Mouse (Mus musculus): Measurements from ENCODE around the gene Mapkbp1. TPM values are rescaled to one million over a fixed set of nuclear protein-coding genes. Genes with fewer than 3 reads are reported as not detected.

The Mapkbp1 gene
- polyA plus RNA-seq, 1 experiment from 2014 or later, result 3.8 TPM

DNA sequence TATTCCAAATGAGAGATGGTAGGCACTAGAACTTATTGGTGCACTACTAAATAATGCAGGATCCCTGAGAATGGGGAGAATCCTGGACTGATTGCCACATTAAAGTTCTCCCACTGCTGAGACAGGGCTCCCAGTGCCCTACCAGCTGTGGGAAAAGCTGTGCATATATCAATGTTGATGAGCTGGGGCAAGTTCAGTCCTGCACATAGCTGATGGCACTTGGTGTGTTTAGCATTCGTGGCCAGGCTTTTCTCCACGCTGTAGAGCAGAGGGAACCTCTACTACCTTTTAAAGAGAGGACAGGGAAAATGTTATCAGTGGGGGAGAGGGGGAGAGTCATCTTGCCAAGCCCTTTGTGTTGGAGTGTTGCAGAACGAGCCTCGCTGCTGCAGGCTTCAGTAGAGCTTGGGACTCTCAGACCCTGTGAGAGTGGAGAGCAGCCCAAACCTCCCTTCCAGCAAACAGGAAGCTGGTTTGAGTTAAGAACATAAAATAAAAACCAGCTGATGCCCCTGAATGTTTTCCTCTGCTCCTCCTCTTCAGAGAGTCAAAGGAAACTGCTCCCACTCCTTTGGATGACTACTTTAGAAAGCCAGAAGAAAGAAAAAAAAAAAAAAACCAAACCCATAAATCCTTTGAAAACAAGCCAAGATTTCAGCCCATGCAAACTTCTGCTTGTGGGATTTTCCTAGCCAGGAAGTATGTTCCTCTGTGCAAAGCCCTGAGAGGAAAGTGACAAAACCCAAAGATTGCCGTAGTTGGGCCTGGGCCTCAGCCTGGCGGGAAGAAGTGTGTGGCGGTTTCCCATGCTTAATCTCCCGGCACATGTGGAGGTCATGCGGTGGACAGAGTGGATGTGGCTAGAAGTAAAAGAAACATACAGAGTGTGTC lies 23.1 kb downstream of the Mapkbp1 start:
- 32% methylated on average over 9 of the region's 9 CpGs for WGBS (ENCODE audit: missing documents)
- Histone ChIP-seq H3K36me3 (ENCODE audit: inconsistent target) (no peaks in the 10 kb centered on the region), H3K27ac (0 out of 2 replicates have a peak overlapping the region, but pooled peaks have one; percentile 2), H3K79me2 (ENCODE audit: inconsistent target) (no peaks in the 10 kb centered on the region), H3K4me3 (ENCODE audit: inconsistent target) (no peak overlapping the region)

DNA sequence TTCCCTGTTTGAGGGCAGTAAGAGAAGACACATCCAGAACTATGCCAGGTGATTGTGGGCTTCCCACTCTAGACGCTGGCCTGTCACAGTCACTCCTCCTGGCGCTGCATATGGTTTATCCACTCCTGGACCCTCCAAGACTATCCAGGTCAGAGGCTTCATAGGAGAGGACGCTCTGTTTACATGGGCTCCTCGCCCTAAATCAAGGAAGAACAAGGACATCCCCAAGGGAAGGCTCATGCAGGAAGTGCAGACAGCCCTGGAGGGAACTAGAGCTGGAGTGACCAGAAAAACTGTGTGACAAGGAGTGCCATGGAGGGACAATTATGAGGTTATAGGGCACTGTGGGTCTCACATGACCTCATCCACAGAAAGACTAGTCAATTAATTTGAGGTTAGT lies 24.9 kb downstream of the Mapkbp1 start:
- H3K79me2 ChIP-seq (ENCODE audit: inconsistent target), result no peaks in the 10 kb centered on the region
- no peak overlapping the region for H3K27ac ChIP-seq
- H3K36me3 ChIP-seq (ENCODE audit: inconsistent target), result no peaks in the 10 kb centered on the region
- WGBS (ENCODE audit: missing documents), result 97% methylated on average over 4 of the region's 4 CpGs
- H3K4me3 ChIP-seq (ENCODE audit: inconsistent target), result no peak overlapping the region

DNA sequence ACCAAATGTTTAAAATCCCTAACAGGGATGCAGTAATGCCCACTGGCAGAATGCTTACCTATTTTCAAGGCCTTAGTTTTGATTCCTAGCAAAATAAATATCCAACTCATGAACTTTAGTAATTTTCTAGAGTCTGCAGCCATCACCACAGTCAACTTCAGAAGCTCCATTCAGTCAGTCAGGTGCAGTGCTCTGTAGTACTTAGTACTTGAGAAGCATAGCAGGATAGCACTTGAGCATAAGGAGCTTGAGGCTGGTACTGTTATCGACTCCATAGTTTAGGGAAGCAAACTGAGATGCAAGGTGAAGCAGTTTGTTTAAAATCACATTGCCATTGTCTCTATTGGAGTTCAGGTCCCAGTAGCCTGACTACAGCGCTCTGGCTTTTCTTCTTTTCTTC lies 27.2 kb downstream of the Mapkbp1 start:
- Histone ChIP-seq H3K79me2 (ENCODE audit: inconsistent target) (no peaks in the 10 kb centered on the region), H3K36me3 (ENCODE audit: inconsistent target) (no peaks in the 10 kb centered on the region), H3K4me3 (ENCODE audit: inconsistent target) (no peak overlapping the region), H3K27ac (no peak overlapping the region)
- 100% methylated on average over 2 of the region's 2 CpGs for WGBS (ENCODE audit: missing documents)

DNA sequence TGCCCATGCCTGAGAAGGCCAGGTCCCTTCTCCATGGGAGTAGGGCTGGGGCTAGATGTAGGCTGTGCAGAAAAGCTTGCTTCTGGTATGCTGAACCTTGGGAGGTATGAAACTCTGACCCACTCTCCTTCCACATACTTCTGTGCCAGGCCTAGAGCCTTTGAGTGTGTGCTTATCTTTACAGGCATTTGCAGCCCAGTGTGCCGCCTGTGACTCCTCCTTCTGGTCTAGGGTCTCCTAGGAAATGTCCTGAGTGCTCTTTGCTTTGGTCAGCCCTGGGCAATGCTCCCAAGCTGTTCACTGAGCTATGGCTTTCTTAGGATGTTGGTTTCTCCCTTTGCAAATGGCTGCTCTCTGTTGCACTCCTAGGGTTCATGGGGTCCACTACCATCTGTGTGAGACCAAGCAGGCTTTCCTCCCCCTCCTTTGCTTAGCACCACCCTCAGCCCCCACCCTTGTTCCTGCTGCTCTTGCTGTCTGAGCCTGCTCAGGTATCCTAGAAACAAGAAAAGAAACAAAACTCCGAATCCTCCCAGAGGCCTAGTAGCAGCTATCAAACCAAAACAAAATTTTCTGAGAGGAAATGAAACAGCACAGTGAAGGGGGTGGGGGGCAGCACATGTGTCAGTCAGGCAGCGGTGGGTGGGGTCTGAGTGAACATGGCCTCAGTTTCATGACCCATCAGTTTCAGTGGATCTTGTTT lies 28.5 kb downstream of the Mapkbp1 start:
- WGBS (ENCODE audit: missing documents), result 83% methylated on average over 3 of the region's 3 CpGs
- Histone ChIP-seq H3K27ac (no peak overlapping the region), H3K4me3 (ENCODE audit: inconsistent target) (no peak overlapping the region), H3K36me3 (ENCODE audit: inconsistent target) (no peaks in the 10 kb centered on the region), H3K79me2 (ENCODE audit: inconsistent target) (no peaks in the 10 kb centered on the region)

DNA sequence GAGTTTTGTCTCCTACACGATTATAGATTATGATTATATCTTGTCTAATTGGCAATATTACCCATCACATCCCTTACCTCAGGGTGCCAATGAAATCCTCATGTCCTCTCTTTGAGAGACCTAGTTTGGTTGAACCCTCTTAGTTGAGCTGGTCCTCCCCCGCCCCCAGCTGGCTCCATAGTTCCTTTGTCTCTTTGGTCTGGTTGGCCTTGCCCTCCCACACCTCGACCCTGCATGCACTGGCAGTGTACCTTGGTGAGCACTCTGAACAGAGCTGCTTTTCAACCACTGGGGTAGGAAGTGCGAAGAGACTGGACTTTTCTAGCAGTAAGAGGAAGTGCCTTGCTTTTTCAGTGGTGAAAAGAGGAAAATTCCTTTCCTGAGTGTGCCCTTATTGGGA lies 29.5 kb downstream of the Mapkbp1 start:
- no peak overlapping the region for H3K4me3 ChIP-seq (ENCODE audit: inconsistent target)
- H3K27ac ChIP-seq, result no peak overlapping the region
- H3K79me2 ChIP-seq (ENCODE audit: inconsistent target), result no peaks in the 10 kb centered on the region
- WGBS (ENCODE audit: missing documents), result 63% methylated on average over 4 of the region's 4 CpGs
- H3K36me3 ChIP-seq (ENCODE audit: inconsistent target), result no peaks in the 10 kb centered on the region

DNA sequence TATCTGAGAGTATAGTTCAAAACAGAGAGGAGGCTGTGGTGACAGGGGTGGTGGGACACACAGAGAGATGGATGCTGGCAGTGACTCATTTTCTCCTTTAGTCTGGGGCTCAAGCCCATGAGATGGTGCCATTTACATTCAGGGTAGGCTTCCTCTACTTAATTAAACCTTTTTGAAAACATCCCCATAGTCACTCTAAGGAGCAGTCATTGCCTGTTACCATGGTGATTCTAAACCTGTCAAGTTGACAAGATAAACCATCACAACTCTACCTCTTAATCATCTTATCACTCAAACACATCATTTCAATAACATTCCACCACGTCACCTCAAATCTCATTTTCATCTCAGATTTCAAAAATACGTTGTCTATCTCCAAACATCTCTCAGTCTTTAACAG lies 31.5 kb downstream of the Mapkbp1 start:
- Histone ChIP-seq H3K36me3 (ENCODE audit: inconsistent target) (no peaks in the 10 kb centered on the region), H3K27ac (no peak overlapping the region), H3K79me2 (ENCODE audit: inconsistent target) (no peaks in the 10 kb centered on the region), H3K4me3 (ENCODE audit: inconsistent target) (no peak overlapping the region)
- WGBS (ENCODE audit: missing documents), result 100% methylated on average over 2 of the region's 2 CpGs

DNA sequence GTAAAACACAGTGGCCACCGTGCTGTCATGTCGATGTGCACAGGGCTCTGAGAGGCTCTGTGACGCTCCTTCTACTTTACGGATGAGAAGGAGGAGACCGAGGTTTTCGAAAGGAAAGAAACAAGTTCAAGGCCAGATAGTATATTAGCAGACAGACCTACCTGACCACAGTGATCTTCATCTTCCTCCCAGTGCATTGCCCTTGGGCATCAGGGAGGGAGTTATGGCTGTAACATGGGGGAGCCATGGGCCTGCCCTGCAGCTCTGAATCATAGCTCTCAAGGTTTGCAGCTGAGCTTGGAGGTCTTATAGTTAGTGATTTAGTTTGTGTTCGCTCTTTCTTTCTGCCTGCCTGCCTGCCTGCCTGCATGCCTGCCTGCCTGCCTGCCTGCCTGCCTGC lies 34.2 kb downstream of the Mapkbp1 start:
- H3K27ac ChIP-seq, result no peak overlapping the region
- no peak overlapping the region for H3K4me3 ChIP-seq (ENCODE audit: inconsistent target)
- no peaks in the 10 kb centered on the region for H3K79me2 ChIP-seq (ENCODE audit: inconsistent target)
- H3K36me3 ChIP-seq (ENCODE audit: inconsistent target), result no peaks in the 10 kb centered on the region
- 97% methylated on average over 7 of the region's 7 CpGs for WGBS (ENCODE audit: missing documents)

DNA sequence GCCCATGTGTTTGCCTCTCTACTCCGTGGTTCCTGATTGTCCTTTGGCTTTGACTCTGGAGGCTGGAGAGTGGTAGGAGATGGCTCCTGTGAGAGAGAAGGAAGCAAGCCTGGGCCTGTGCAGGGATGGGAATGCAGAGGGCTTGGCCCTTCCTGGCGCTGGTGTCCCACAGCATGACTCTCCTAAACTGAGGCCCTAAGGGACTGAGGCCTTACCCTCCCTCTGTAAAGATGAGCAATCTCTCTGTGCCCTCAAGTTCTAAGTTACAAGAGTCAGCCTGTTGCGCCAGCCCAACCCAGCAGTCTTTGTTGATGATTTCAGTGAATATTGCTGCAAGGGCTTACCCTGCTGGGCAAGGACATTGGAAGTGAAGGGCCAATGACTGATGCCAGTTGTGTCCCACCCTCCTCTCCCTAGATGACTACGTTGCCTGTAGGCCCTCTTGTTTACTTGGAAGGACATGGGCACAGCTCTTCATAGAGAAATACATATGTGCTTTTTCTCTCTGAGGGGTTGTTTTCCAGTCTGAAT lies 35.2 kb downstream of the Mapkbp1 start:
- 94% methylated on average over 4 of the region's 4 CpGs for WGBS (ENCODE audit: missing documents)
- Histone ChIP-seq H3K4me3 (ENCODE audit: inconsistent target) (no peak overlapping the region), H3K36me3 (ENCODE audit: inconsistent target) (no peaks in the 10 kb centered on the region), H3K79me2 (ENCODE audit: inconsistent target) (no peaks in the 10 kb centered on the region), H3K27ac (no peak overlapping the region)

DNA sequence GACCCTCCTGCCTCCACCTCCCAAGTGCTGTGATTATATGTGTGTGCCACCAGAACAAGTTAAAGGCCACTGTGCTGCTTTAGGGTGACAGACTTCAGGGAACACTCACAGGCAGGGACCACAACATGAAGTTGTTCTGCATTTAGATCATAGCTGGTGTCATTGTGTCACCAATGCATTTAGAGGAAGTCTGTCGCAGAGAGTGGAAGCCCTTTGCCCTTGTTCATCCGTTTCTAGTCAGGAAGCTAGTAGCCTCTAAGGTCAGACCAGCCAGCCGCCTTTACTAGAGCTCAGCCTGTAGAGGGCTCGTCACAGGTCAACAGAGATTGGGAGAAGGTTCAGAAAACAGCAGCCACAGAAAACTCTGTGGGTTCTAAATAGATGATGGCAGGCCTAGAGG lies 36.2 kb downstream of the Mapkbp1 start:
- H3K79me2 ChIP-seq (ENCODE audit: inconsistent target), result no peaks in the 10 kb centered on the region
- WGBS (ENCODE audit: missing documents), result 4% methylated on average over 4 of the region's 4 CpGs
- H3K4me3 ChIP-seq (ENCODE audit: inconsistent target), result no peak overlapping the region
- no peaks in the 10 kb centered on the region for H3K36me3 ChIP-seq (ENCODE audit: inconsistent target)
- no peak overlapping the region for H3K27ac ChIP-seq

DNA sequence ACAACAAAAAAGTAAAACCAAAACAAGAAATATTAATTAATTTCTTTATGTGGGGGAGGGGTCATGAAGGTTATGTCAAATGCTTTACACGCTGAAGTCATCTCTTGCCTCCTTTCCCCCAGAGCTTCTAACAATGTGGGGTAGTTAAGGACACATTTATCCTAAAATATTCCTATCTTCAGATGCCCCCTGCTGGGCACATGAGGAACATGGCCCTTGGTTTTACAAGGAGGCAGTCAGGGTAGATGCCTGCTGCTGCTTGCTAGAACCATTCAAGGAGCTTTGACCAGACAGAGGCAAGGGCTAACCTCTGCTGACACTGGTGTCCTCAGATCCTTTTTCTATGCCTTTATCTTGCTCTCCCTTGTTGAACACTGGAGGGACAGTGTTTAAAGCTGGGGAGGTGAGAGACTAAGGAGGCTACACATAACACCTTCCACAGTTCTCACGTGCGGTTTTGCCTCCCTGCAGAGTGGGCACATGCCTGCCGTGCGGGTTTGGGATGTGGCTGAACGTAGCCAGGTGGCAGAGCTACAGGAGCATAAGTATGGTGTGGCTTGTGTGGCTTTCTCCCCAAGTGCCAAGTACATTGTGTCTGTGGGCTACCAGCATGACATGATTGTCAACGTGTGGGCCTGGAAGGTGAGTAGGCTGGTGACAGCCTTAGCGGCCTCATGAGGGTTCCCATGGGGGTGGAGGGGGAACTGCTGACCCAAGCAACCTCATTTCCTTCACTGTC lies 39.1 kb downstream of the Mapkbp1 start:
- H3K79me2 ChIP-seq (ENCODE audit: inconsistent target), result no peaks in the 10 kb centered on the region
- no peak overlapping the region for H3K4me3 ChIP-seq (ENCODE audit: inconsistent target)
- H3K36me3 ChIP-seq (ENCODE audit: inconsistent target), result peaks cover 12% of the 10 kb centered on the region; the same call in 1 of the 2 replicates
- WGBS (ENCODE audit: missing documents), result 81% methylated on average over 7 of the region's 8 CpGs
- no peak overlapping the region for H3K27ac ChIP-seq

DNA sequence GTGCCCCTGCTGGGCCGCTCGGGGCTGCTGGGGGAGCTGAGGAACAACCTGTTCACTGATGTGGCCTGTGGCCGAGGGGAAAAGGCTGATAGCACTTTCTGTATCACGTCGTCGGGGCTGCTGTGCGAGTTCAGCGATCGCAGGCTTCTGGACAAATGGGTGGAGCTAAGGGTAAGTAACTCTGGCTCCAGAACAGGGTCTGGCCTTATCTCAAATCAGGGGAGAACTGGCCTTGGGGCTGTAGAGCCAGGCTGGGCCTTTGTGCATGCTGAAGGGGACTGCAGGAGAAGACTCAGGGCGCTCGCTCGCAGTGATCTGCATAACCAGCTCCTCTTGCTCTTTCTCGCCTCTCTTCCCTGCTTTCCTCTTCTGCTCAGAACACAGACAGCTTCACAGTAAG lies 40.4 kb downstream of the Mapkbp1 start:
- Histone ChIP-seq H3K4me3 (ENCODE audit: inconsistent target) (no peak overlapping the region), H3K36me3 (ENCODE audit: inconsistent target) (peaks cover 25% of the 10 kb centered on the region; the same call in 1 of the 2 replicates), H3K79me2 (ENCODE audit: inconsistent target) (no peaks in the 10 kb centered on the region), H3K27ac (no peak overlapping the region)
- WGBS (ENCODE audit: missing documents), result 91% methylated on average over 13 of the region's 13 CpGs

DNA sequence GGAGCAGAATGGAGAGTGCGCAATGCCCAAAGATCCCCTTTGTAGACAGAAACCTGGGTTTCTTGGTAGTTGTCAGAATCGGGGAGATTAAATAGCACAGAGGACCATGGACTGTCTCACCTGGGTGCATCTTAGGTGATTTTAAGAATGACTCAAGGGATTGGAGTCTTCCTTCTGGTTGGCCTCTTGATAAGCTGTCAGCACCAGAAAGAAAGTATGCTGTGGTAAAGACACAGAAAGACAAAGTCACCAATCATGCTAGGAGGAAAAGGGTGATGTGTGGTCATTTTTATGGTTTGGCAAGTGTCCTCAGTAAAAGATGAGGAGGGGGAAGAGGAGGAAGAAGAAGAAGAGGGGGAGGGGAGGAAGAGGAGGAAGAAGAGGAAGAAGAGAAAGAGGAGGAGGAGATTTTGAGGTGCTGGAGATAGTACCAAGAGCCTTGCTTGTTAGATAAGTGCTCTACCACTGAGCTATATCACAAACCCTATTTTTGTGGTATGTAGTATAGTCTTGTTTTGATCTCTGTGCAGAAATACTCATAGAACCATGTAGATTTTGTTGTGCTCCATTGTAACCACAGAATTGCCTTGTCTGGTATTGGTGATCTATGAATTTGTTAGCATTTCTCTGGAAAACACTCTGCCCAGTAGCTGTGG lies 41.5 kb downstream of the Mapkbp1 start:
- H3K79me2 ChIP-seq (ENCODE audit: inconsistent target), result no peaks in the 10 kb centered on the region
- WGBS (ENCODE audit: missing documents), result 93% methylated on average over 2 of the region's 2 CpGs
- H3K27ac ChIP-seq, result no peak overlapping the region
- no peak overlapping the region for H3K4me3 ChIP-seq (ENCODE audit: inconsistent target)
- peaks cover 36% of the 10 kb centered on the region for H3K36me3 ChIP-seq (ENCODE audit: inconsistent target)

DNA sequence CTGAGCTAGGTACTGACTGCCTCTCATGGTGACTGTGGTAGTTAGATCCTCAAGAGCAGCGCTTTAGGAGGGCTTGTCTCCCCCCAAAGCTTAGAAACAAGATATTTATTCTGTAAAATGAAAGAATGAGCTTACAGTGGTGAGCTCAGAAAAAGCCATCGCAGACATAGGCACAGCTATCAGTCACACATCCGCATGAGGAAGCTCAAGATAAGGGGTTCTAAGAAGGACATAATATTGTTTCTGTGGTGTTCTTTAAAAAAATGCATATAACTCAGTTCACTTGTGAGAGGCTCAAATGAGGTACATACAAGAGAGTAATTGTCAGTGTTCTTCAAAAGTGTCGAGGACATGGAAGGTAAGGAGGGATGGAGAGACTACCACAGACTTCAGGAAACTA lies 43.4 kb downstream of the Mapkbp1 start:
- Histone ChIP-seq H3K4me3 (ENCODE audit: inconsistent target) (no peak overlapping the region), H3K79me2 (ENCODE audit: inconsistent target) (no peaks in the 10 kb centered on the region), H3K36me3 (ENCODE audit: inconsistent target) (peaks cover 45% of the 10 kb centered on the region), H3K27ac (no peak overlapping the region)
- WGBS (ENCODE audit: missing documents), result 100% methylated on average over 4 of the region's 4 CpGs

DNA sequence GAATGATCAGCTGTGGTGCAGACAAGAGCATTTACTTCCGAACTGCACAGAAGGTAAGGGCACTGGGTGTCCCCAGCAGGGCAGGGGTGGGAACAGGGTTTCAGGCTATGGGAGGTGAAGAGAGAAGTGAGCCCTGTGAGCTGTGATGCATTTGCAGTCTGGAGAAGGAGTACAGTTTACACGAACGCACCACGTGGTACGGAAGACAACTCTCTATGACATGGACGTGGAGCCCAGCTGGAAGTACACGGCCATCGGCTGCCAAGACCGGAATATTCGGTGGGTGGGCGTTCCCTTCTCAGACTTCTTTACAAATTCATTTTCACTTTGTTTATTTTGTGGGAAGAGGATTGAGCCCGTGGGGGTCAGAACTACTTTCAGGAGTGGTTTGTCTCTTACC lies 45.1 kb downstream of the Mapkbp1 start:
- H3K27ac ChIP-seq, result no peak overlapping the region
- no peak overlapping the region for H3K4me3 ChIP-seq (ENCODE audit: inconsistent target)
- WGBS (ENCODE audit: missing documents), result 94% methylated on average over 12 of the region's 12 CpGs
- no peaks in the 10 kb centered on the region for H3K79me2 ChIP-seq (ENCODE audit: inconsistent target)
- H3K36me3 ChIP-seq (ENCODE audit: inconsistent target), result peaks cover 59% of the 10 kb centered on the region
